Mouse (Mus musculus) ES-Bruce4 (cell line): ENCODE measurements around the gene Hcrt. TPM values are rescaled to one million over a fixed set of nuclear protein-coding genes. Genes with fewer than 3 reads are reported as not detected.

Experiments
- H3K27ac ChIP-seq: 2 replicates; pipeline ENCODE4 v1.5.1; 2012; ENCODE audit warnings: low read length, inconsistent platforms; ENCODE audit not compliant: insufficient read depth
- H3K27me3 ChIP-seq: 2 replicates; pipeline ENCODE4 v1.6.1; 2012; ENCODE audit warnings: mild to moderate bottlenecking, low read length, inconsistent platforms; ENCODE audit not compliant: control insufficient read depth, poor library complexity, insufficient read depth, severe bottlenecking
- H3K36me3 ChIP-seq: 2 replicates; pipeline ENCODE4 v1.6.1; 2012; ENCODE audit warnings: inconsistent platforms, mild to moderate bottlenecking, low read length, moderate library complexity; ENCODE audit not compliant: control insufficient read depth, poor library complexity, insufficient read depth, severe bottlenecking
- H3K4me1 ChIP-seq: one replicate; pipeline ENCODE4 v1.8.1; 2011; ENCODE audit warnings: low read length; ENCODE audit not compliant: control insufficient read depth, insufficient read depth
- H3K4me3 ChIP-seq: 2 replicates; pipeline ENCODE4 v1.5.1; 2011; ENCODE audit warnings: low read depth, mild to moderate bottlenecking, low read length
- H3K9ac ChIP-seq: 2 replicates; pipeline ENCODE4 v1.6.1; 2012; ENCODE audit warnings: low read depth, mild to moderate bottlenecking, inconsistent platforms; ENCODE audit not compliant: poor library complexity, severe bottlenecking
- H3K9me3 ChIP-seq: replicated peaks from 2 replicates; pipeline ENCODE4 v1.6.1; 2012; ENCODE audit warnings: mild to moderate bottlenecking, low read length, inconsistent platforms; ENCODE audit not compliant: control insufficient read depth, poor library complexity, insufficient read depth, severe bottlenecking
- CTCF ChIP-seq: IDR thresholded peaks from one replicate; pipeline ENCODE4 v1.8.1; 2011; ENCODE audit warnings: low read depth, low read length
- EP300 ChIP-seq: IDR thresholded peaks from 2 replicates; pipeline ENCODE4 v1.6.1; 2011; ENCODE audit warnings: low read depth, low read length; ENCODE audit not compliant: insufficient read depth
- POLR2A ChIP-seq: IDR thresholded peaks from one replicate; pipeline ENCODE4 v1.8.1; 2011; ENCODE audit warnings: low read length; ENCODE audit not compliant: insufficient read depth
- polyA plus RNA-seq: library from polyadenylated mRNA; stranded (reverse); fragments of >200 nt; gene quantifications from 2 replicates; pipeline ENCODE4 v1.2.4, GENCODE M21; 2011; ENCODE audit warnings: low read depth; ENCODE audit not compliant: missing spikeins, insufficient read depth, insufficient read length

Hcrt gene
- not detected in 2 replicates for polyA plus RNA-seq

DNA sequence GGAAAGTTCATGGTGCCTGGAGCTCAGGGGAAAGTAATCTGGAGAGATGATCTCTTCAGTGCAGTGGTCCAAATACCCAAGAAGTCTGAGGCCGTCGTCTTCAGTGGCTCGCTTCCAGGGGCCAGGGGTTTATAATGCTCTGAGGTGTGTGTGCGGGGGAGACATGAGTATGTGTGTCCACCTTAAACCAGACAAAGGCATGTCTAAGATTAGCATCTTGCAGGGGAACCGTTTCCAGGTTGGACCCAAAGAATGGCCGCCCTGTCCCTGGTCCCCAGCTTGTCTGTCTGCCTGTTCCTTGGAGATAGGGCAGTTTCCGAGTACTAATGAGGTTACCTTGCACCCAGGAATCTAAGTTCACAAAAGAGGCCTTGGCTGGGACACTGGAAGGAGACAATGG, at the start of gene Hcrt:
TSS of gene Hcrt (minus strand) at position 101 of the 400 bp plus-strand sequence.
- peak within 1 kb of the TSS; percentile 6; the same call in 1 of the 2 replicates for H3K9ac ChIP-seq
- TF ChIP-seq EP300 (no peak), POLR2A (no peak), CTCF (no peak)
- no peaks in the 10 kb centered on the region for H3K27me3 ChIP-seq
- H3K27ac ChIP-seq: no peak within 1 kb of the TSS
- no peaks in the 10 kb centered on the region for H3K9me3 ChIP-seq
- H3K36me3 ChIP-seq: no peaks in the 10 kb centered on the region
- peaks cover 2% of the 10 kb centered on the region for H3K4me1 ChIP-seq
- peak within 1 kb of the TSS; percentile 61 for H3K4me3 ChIP-seq

DNA sequence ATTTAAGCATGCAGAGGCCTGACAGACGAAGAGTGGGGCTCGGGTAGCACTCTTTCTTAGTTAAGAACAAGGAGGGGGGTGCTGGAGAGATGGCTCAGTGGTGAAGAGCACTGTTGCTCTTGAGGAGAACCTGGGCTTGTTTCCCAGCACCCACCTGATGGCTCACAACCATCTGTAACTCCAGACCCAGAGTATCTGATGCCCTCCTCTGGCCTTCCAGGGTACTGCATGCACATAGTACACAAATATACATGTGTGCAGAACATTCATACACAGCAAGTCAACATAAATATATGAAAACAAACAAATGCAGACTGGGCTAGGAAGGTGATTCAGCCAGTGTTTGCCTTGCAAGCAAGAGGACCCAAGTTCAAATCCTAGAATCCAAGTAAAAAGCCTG, 48.4 kb upstream of the Hcrt start:
- TF ChIP-seq EP300 (no peak), CTCF (peak; percentile 17), POLR2A (no peak)

DNA sequence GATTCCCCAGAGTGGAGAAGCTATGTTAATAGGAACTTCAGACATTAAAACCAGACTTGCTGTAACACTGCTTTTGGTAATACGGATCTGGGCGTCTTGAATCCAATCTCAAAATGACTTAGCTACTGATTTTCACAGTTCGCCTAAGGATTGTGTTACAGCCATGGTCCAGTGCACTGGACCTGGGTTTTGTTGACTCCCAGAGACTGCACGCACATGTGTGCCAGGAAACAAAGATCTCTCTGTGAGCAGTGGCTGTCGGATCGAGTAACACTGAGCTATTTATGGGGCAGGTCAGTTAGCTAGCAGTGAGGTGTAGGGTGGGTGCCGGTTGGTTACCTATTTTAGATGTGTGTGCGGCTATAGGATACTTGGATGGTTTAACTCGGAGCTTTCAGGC, 47.8 kb upstream of the Hcrt start:
- Histone ChIP-seq H3K4me1 (no peaks in the 10 kb centered on the region), H3K36me3 (no peaks in the 10 kb centered on the region), H3K4me3 (no peak overlapping the region), H3K9me3 (peaks cover 3% of the 10 kb centered on the region; the same call in 1 of the 2 replicates), H3K9ac (no peak overlapping the region), H3K27ac (no peak overlapping the region), H3K27me3 (no peaks in the 10 kb centered on the region)
- no peak for TF ChIP-seq POLR2A
- no peak for TF ChIP-seq CTCF
- TF ChIP-seq EP300: no peak

More for the DNA sequence above, 48.4 kb upstream of the Hcrt start:
- Histone ChIP-seq H3K27ac (no peak overlapping the region), H3K27me3 (no peaks in the 10 kb centered on the region), H3K36me3 (no peaks in the 10 kb centered on the region), H3K4me1 (no peaks in the 10 kb centered on the region), H3K9me3 (peaks cover 3% of the 10 kb centered on the region; the same call in 1 of the 2 replicates), H3K4me3 (no peak overlapping the region), H3K9ac (no peak overlapping the region)

DNA sequence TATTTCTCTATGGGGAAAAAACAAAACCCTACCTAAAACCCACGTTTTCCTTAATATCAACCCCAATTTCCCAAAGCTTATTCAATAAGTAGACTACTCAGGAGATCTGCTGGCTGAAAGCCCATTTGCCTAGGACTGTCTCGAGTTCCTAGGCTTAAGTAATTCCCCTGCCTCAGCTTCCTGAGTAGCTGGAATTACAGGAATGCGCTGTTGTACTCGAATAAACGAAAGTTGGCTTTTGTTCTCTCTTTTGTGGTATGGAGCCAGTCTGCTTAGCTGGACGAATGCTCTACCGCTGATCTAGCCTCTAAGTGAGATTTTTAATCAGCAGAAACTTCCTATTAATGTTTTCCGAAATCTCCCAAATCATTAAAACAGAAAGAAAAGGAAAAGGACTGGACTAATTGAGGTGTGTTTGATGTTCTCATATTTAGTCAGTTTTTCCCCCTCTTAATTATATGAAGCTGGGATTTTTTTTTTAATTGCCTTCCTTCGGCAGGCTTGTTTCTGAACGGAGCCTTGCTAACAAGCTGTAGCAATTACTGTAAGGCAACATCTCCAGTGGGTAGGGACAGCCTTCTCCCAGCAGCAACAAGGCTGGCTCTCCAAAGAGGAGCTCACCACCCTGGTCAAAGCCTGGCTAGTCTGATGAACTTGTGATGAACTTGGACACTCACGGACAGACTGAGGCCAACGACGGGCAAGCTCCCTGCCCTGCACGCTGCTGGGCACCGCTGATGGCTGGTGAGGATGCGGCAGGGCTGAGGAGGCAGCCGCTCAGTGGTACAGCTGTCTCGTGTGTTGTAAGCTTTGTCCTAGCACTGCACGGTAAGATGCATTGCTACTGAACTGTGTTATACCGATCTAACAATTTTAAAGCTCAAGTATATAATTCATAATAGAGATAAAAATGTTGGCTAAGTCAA, 43.9 kb upstream of the Hcrt start:
- H3K9ac ChIP-seq: no peak overlapping the region

DNA sequence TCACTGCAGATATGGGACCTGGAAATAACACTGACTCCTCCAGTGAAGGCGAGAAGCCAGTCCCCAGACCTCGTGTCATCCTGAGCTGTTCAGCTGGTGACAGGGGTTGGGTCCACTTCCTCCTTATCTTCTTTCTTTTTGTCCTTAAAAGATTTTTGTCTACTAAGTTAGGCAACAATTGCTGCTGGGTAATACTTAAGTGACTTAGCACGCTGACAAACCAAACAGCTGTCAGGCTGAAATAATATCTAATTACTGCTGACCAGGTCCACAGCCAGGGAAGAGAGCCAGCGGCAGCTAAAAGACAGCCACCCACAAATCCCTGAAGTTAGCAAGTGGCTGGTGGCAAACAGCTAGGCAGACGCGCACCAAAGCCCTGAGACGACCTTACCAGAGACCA, 42.8 kb upstream of the Hcrt start:
- no peak overlapping the region for H3K27ac ChIP-seq
- no peaks in the 10 kb centered on the region for H3K9me3 ChIP-seq
- H3K27me3 ChIP-seq: no peaks in the 10 kb centered on the region
- H3K36me3 ChIP-seq: no peaks in the 10 kb centered on the region
- TF ChIP-seq EP300 (no peak), CTCF (no peak), POLR2A (no peak)
- H3K4me1 ChIP-seq: no peaks in the 10 kb centered on the region
- H3K9ac ChIP-seq: no peak overlapping the region
- no peak overlapping the region for H3K4me3 ChIP-seq

More for the DNA sequence above, 43.9 kb upstream of the Hcrt start:
- Histone ChIP-seq H3K9me3 (peaks cover 3% of the 10 kb centered on the region; the same call in 1 of the 2 replicates), H3K27me3 (no peaks in the 10 kb centered on the region), H3K27ac (no peak overlapping the region), H3K4me3 (no peak overlapping the region), H3K4me1 (no peaks in the 10 kb centered on the region), H3K36me3 (no peaks in the 10 kb centered on the region)
- no peak for TF ChIP-seq EP300

DNA sequence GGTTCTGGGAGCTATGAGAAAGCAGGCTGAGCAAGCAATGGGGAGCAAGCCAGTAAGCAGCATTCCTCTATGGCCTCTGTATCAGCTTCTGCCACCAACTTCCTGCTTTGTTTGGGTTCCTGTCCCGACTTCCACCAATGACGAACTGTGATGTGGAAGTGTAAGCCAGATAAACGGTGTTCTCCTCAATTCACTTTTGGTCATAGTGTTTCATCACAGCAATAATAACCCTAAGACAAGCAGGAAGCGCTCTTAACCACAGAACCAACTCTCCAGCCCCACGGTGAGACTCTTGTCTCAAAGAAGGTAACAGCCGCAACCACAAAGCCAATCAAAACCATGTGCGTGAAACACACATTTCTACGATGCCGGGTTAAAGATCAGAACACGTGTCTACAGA, 41.7 kb upstream of the Hcrt start:
- no peak overlapping the region for H3K9ac ChIP-seq
- no peaks in the 10 kb centered on the region for H3K4me1 ChIP-seq
- H3K36me3 ChIP-seq: no peaks in the 10 kb centered on the region
- H3K27ac ChIP-seq: no peak overlapping the region
- H3K9me3 ChIP-seq: no peaks in the 10 kb centered on the region
- TF ChIP-seq CTCF: no peak
- TF ChIP-seq EP300: no peak
- no peak for TF ChIP-seq POLR2A
- H3K27me3 ChIP-seq: no peaks in the 10 kb centered on the region
- no peak overlapping the region for H3K4me3 ChIP-seq
